Mouse (Mus musculus): ENCODE measurements around the gene Gm28308. TPM values are rescaled to one million over a fixed set of nuclear protein-coding genes. Genes with fewer than 3 reads are reported as not detected.
A peak's percentile ranks its signal among the peaks of the same experiment; 100 is the strongest.

Gm28308 gene
- polyA plus RNA-seq, 1 experiment = not detected

GRCm38 (mm10) chr6:52162611-52163365 lies 50.4 kb downstream of the Gm28308 start:
- Histone ChIP-seq H3K4me1 (ENCODE audit: control insufficient read depth) (no peaks in the 10 kb centered on the region; the same call in 1 of the 2 replicates), H3K9me3 (ENCODE audit: control insufficient read depth, low read length) (no peaks in the 10 kb centered on the region), H3K4me3 (replicated peaks) (no peak overlapping the region), H3K27me3 (ENCODE audit: control insufficient read depth) (peaks cover 100% of the 10 kb centered on the region), H3K36me3 (ENCODE audit: control insufficient read depth) (no peaks in the 10 kb centered on the region)
- no peak for TF ChIP-seq GATA1 (IDR thresholded peaks at IDR 0.05; ENCODE audit: low read length)
- TF ChIP-seq TAL1 (IDR thresholded peaks at IDR 0.05; ENCODE audit: low read length) = no peak

GRCm38 (mm10) chr6:52162093-52162380 lies 51.1 kb downstream of the Gm28308 start:
- peaks cover 100% of the 10 kb centered on the region for H3K27me3 ChIP-seq (ENCODE audit: control insufficient read depth)
- no peaks in the 10 kb centered on the region for H3K9me3 ChIP-seq (ENCODE audit: control insufficient read depth, low read length)
- H3K36me3 ChIP-seq (ENCODE audit: control insufficient read depth) = no peaks in the 10 kb centered on the region
- H3K4me3 ChIP-seq (replicated peaks) = no peak overlapping the region
- H3K4me1 ChIP-seq (ENCODE audit: control insufficient read depth) = no peaks in the 10 kb centered on the region; the same call in 1 of the 2 replicates
- TF ChIP-seq TAL1 (IDR thresholded peaks at IDR 0.05; ENCODE audit: low read length) = no peak
- TF ChIP-seq GATA1 (IDR thresholded peaks at IDR 0.05; ENCODE audit: low read length) = no peak

- Histone ChIP-seq H3K4me1 (ENCODE audit: control insufficient read depth) (no peaks in the 10 kb centered on the region; the same call in 1 of the 2 replicates), H3K36me3 (ENCODE audit: control insufficient read depth) (no peaks in the 10 kb centered on the region), H3K4me3 (replicated peaks) (no peak overlapping the region), H3K27me3 (ENCODE audit: control insufficient read depth) (peaks cover 100% of the 10 kb centered on the region), H3K9me3 (ENCODE audit: control insufficient read depth, low read length) (no peaks in the 10 kb centered on the region)
- no peak for TF ChIP-seq TAL1 (IDR thresholded peaks at IDR 0.05; ENCODE audit: low read length)
- no peak for TF ChIP-seq GATA1 (IDR thresholded peaks at IDR 0.05; ENCODE audit: low read length)
Observed at GRCm38 (mm10) chr6:52161336-52162092, 51.6 kb downstream of the Gm28308 start.

- no peak overlapping the region for H3K4me3 ChIP-seq (replicated peaks)
- TF ChIP-seq GATA1 (IDR thresholded peaks at IDR 0.05; ENCODE audit: low read length) = no peak
- no peak for TF ChIP-seq TAL1 (IDR thresholded peaks at IDR 0.05; ENCODE audit: low read length)
- no peaks in the 10 kb centered on the region for H3K9me3 ChIP-seq (ENCODE audit: control insufficient read depth, low read length)
- H3K4me1 ChIP-seq (ENCODE audit: control insufficient read depth) = no peaks in the 10 kb centered on the region; the same call in 1 of the 2 replicates
- no peaks in the 10 kb centered on the region for H3K36me3 ChIP-seq (ENCODE audit: control insufficient read depth)
- H3K27me3 ChIP-seq (ENCODE audit: control insufficient read depth) = peaks cover 100% of the 10 kb centered on the region
Observed at GRCm38 (mm10) chr6:52160511-52161335, 52.4 kb downstream of the Gm28308 start.

GRCm38 (mm10) chr6:52159979-52160378 lies 53.2 kb downstream of the Gm28308 start:
- no peak overlapping the region for H3K4me3 ChIP-seq (replicated peaks)
- H3K27me3 ChIP-seq (ENCODE audit: control insufficient read depth) = peaks cover 100% of the 10 kb centered on the region
- no peaks in the 10 kb centered on the region; the same call in 1 of the 2 replicates for H3K4me1 ChIP-seq (ENCODE audit: control insufficient read depth)
- TF ChIP-seq TAL1 (IDR thresholded peaks at IDR 0.05; ENCODE audit: low read length) (no peak), GATA1 (IDR thresholded peaks at IDR 0.05; ENCODE audit: low read length) (no peak)
- H3K36me3 ChIP-seq (ENCODE audit: control insufficient read depth) = no peaks in the 10 kb centered on the region
- H3K9me3 ChIP-seq (ENCODE audit: control insufficient read depth, low read length) = no peaks in the 10 kb centered on the region

GRCm38 (mm10) chr6:52159164-52159761 lies 53.9 kb downstream of the Gm28308 start:
- Histone ChIP-seq H3K4me1 (ENCODE audit: control insufficient read depth) (no peaks in the 10 kb centered on the region; the same call in 1 of the 2 replicates), H3K27me3 (ENCODE audit: control insufficient read depth) (peaks cover 100% of the 10 kb centered on the region), H3K4me3 (replicated peaks) (no peak overlapping the region), H3K36me3 (ENCODE audit: control insufficient read depth) (no peaks in the 10 kb centered on the region), H3K9me3 (ENCODE audit: control insufficient read depth, low read length) (no peaks in the 10 kb centered on the region)
- TF ChIP-seq TAL1 (IDR thresholded peaks at IDR 0.05; ENCODE audit: low read length) = no peak
- TF ChIP-seq GATA1 (IDR thresholded peaks at IDR 0.05; ENCODE audit: low read length) = no peak

- Histone ChIP-seq H3K9me3 (ENCODE audit: control insufficient read depth, low read length) (no peaks in the 10 kb centered on the region), H3K4me1 (ENCODE audit: control insufficient read depth) (no peaks in the 10 kb centered on the region; the same call in 1 of the 2 replicates), H3K36me3 (ENCODE audit: control insufficient read depth) (no peaks in the 10 kb centered on the region), H3K27me3 (ENCODE audit: control insufficient read depth) (peaks cover 100% of the 10 kb centered on the region), H3K4me3 (replicated peaks) (peak within 1 kb of the TSS; percentile 33)
- TF ChIP-seq GATA1 (IDR thresholded peaks at IDR 0.05; ENCODE audit: low read length) (no peak), TAL1 (IDR thresholded peaks at IDR 0.05; ENCODE audit: low read length) (no peak)
Observed at GRCm38 (mm10) chr6:52158276-52159051, 54.7 kb downstream of the Gm28308 start, which contains the start of gene Hoxa1. Hoxa1 (minus strand) TSS chr6:52158317.
